ENCODE assay signal across 16 mouse cellular contexts in the genomic region with DNA sequence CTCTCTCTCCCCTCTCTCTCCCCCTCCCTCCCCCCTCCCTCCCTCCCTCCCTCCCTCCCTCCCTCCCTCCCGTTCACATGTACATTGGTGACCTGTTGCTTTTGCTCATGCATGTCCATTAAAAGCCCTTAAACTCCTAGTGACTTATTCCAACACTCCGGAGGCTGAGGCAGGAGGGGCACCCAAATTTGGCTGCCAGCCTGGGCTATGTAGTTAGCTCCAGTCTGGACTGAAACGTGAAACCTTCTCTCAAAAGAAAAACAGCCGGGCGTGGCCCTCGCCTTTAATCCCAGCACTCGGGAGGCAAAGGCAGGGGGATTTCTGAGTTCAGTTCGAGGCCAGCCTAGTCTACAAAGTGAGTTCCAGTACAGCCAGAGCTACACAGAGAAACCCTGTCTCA. TPM values are rescaled to one million over a fixed set of nuclear protein-coding genes. Genes with fewer than 3 reads are reported as not detected.
"Had no signal": no experiment of that assay in that cellular context is flagged by ENCODE, and none has a peak within 500 bp of the region (broad histone marks: within the 10 kb centered on the region; RNA-seq: fewer than 3 reads in every experiment).

No protein-coding gene starts in this region.

- DNase-seq: gastrocnemius, adult 2 months; gastrocnemius, postnatal 14 days; gastrocnemius, postnatal 36 days; heart, adult 2 months; heart, postnatal 14 days; heart, postnatal 36 days; kidney, adult 11 months; kidney, adult 2 months; kidney, adult 9 months; kidney, postnatal 14 days; kidney, postnatal 36 days; layer of hippocampus, adult 9-11 months; layer of hippocampus, postnatal 36 days; left cerebral cortex, postnatal 4 days had no signal

RNA-seq across cellular contexts. Expression of a gene that starts 30.4 kb away (rescaled TPM):
- total RNA-seq: gastrocnemius, adult 2 months; gastrocnemius, postnatal 14 days; gastrocnemius, postnatal 36 days; heart, adult 2 months; heart, postnatal 14 days; heart, postnatal 36 days; hematopoietic stem cell, adult 5-6 weeks; layer of hippocampus, postnatal 36 days; liver, adult 2 months had no signal
